Mouse (Mus musculus) liver, postnatal 0 days (tissue): Measurements from ENCODE around the gene 5830473C10Rik. TPM values are rescaled to one million over a fixed set of nuclear protein-coding genes. Genes with fewer than 3 reads are reported as not detected.

Experiments
- ATAC-seq: fragments of 200-750 bp; cut with Nextera tagmentation; 2 replicates; pipeline ENCODE4 v1.8.0; 2017; ENCODE audit warnings: mild to moderate bottlenecking, moderate library complexity
- DNase-seq: peaks from one replicate; pipeline ENCODE4 v3.0.0-alpha.2; 2016
- H3K27ac ChIP-seq: fragments of 300-500 bp; sonication (generic); 2 replicates; pipeline ENCODE4 v1.5.1; 2014; ENCODE audit warnings: antibody characterized with exemption, moderate library complexity, mild to moderate bottlenecking, low read depth
- H3K27me3 ChIP-seq: fragments of 300-500 bp; sonication (generic); 2 replicates; pipeline ENCODE4 v1.6.1; 2014; ENCODE audit warnings: low read length, control low read depth, mixed read lengths; ENCODE audit not compliant: insufficient read depth
- H3K36me3 ChIP-seq: fragments of 300-500 bp; sonication (generic); replicated peaks from 2 replicates; pipeline ENCODE4 v1.6.1; 2014; ENCODE audit warnings: mild to moderate bottlenecking, control low read depth, low read length, moderate library complexity, mixed read lengths; ENCODE audit not compliant: insufficient read depth
- H3K4me1 ChIP-seq: fragments of 300-500 bp; sonication (generic); 2 replicates; pipeline ENCODE4 v1.6.1; 2014; ENCODE audit warnings: antibody characterized with exemption, mild to moderate bottlenecking, control low read depth; ENCODE audit not compliant: insufficient read depth
- H3K4me2 ChIP-seq: fragments of 300-500 bp; sonication (generic); 2 replicates; pipeline ENCODE4 v1.6.1; 2014; ENCODE audit warnings: low read depth, mild to moderate bottlenecking, low read length, moderate library complexity, mixed read lengths
- H3K4me3 ChIP-seq: fragments of 300-500 bp; sonication (generic); 2 replicates; pipeline ENCODE4 v1.5.1; 2014; ENCODE audit warnings: low read depth, low read length
- H3K9ac ChIP-seq: fragments of 300-500 bp; sonication (generic); replicated peaks from 2 replicates; pipeline ENCODE4 v1.6.1; 2014; ENCODE audit warnings: mild to moderate bottlenecking, moderate library complexity
- H3K9me3 ChIP-seq: fragments of 300-500 bp; sonication (generic); 2 replicates; pipeline ENCODE4 v1.6.1; 2016; ENCODE audit warnings: mild to moderate bottlenecking, control low read depth, low read length, mixed read lengths
- CTCF ChIP-seq: sonication (generic); IDR thresholded peaks from 2 replicates; pipeline ENCODE4 v1.5.1; 2016; ENCODE audit warnings: antibody characterized with exemption, low read depth
- EP300 ChIP-seq: IDR thresholded peaks from 2 replicates; pipeline ENCODE4 v1.6.1; 2016; ENCODE audit warnings: antibody characterized with exemption, low read depth, mild to moderate bottlenecking
- WGBS: fragments of 180-500 bp; shearing (Covaris S2); extraction: QIAGEN DNeasy Blood & Tissue Kit; methylation state at CpG from one replicate; pipeline ENCODE4 v1.1.7; 2014; ENCODE audit not compliant: insufficient replicate concordance; 5-methylcytosine and 5-hydroxymethylcytosine counted together
- polyA plus RNA-seq: library from polyadenylated mRNA; unstranded; fragments of >200 nt; fragmentation: Nextera tagmentation; extraction: Ambion mirVana; gene quantifications from 2 replicates; pipeline ENCODE4 v1.2.1, GENCODE M21; 2015

Gene 5830473C10Rik
- polyA plus RNA-seq, 1 experiment from 2014 or later: 9.4 TPM

DNA sequence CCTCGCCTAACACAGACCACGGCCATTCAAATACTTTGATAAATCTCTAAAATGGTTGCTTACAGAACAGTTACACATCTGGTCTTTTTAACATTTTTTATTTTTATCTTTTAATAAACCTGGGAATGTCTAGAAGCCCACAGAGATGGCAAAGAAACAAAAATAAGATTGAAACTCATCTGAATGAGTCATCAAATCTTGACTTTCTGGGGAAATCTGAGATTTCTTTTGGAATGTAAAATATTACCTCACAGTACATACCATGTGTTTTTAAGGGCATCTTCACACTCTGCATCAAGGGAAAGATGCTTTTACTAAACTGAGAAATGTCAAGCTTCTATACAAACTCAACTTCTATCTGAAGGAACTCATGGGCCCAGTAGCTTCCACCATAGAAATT lies 60.4 kb downstream of the 5830473C10Rik start:
- 87% methylated on average over 2 of the region's 2 CpGs for WGBS

GRCm38 (mm10) chr5:90621726-90622125 lies 60.8 kb downstream of the 5830473C10Rik start:
- Histone ChIP-seq H3K4me1 (peaks cover 3% of the 10 kb centered on the region; the same call in 1 of the 2 replicates), H3K36me3 (no peaks in the 10 kb centered on the region), H3K27ac (no peak overlapping the region), H3K4me3 (no peak overlapping the region), H3K27me3 (no peaks in the 10 kb centered on the region), H3K4me2 (no peak overlapping the region), H3K9ac (no peak overlapping the region), H3K9me3 (no peaks in the 10 kb centered on the region)
- ATAC-seq (no peak), DNase-seq (no peak)
- 67% methylated on average over 6 of the region's 6 CpGs for WGBS
- TF ChIP-seq CTCF (no peak), EP300 (no peak)

More for the DNA sequence above, 60.4 kb downstream of the 5830473C10Rik start:
- ATAC-seq (no peak), DNase-seq (no peak)
- Histone ChIP-seq H3K27me3 (no peaks in the 10 kb centered on the region), H3K36me3 (no peaks in the 10 kb centered on the region), H3K9ac (no peak overlapping the region), H3K4me2 (no peak overlapping the region), H3K4me3 (no peak overlapping the region), H3K27ac (no peak overlapping the region), H3K9me3 (no peaks in the 10 kb centered on the region), H3K4me1 (peaks cover 3% of the 10 kb centered on the region; the same call in 1 of the 2 replicates)
- TF ChIP-seq CTCF: no peak
- no peak for TF ChIP-seq EP300

- Histone ChIP-seq H3K4me2 (no peak overlapping the region), H3K9me3 (no peaks in the 10 kb centered on the region), H3K27me3 (no peaks in the 10 kb centered on the region), H3K27ac (no peak overlapping the region), H3K4me1 (peaks cover under 1% of the 10 kb centered on the region; the same call in 1 of the 2 replicates), H3K9ac (no peak overlapping the region), H3K4me3 (no peak overlapping the region), H3K36me3 (no peaks in the 10 kb centered on the region)
- ATAC-seq (no peak), DNase-seq (no peak)
- TF ChIP-seq CTCF (no peak), EP300 (no peak)
- 73% methylated on average over 2 of the region's 2 CpGs for WGBS
Measured at GRCm38 (mm10) chr5:90623209-90623608, 62.3 kb downstream of the 5830473C10Rik start.

DNA sequence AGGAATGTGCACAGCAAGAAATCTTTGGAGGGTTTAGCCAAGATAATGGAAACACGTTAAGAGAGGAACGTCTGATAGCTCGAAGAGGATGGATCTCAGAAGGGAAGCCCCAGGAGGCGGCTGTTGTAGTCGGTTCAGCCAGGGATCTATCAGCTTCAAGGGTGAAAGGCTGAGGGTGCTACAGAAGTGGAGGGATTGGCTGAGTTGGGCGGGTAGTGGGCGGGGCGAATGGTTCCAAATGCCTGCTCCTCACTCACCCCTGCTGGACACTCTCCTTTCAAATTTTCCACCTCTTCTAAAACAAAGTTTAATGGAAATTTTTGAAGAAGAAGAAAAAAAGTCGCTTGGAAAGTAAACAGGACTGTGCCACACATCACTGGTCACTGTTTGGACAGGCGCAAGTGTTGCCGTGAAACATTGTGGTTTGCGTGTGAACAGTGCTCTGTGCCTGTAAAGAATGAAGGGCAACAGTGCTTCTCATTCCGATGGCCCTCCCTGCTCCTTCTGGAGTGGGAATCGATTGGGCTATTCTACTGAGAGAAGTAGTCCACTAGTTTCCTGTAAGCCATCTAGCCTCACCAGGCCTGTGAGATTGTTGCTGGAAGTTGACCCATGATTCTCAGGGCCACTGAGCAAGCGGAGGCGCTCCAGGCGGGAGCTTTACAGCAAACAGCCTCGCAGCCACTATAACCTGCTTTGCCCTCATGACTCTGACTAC lies 64.0 kb downstream of the 5830473C10Rik start:
- Histone ChIP-seq H3K4me2 (no peak overlapping the region), H3K27ac (no peak overlapping the region), H3K36me3 (no peaks in the 10 kb centered on the region), H3K9ac (no peak overlapping the region), H3K4me3 (no peak overlapping the region), H3K9me3 (no peaks in the 10 kb centered on the region), H3K4me1 (no peaks in the 10 kb centered on the region), H3K27me3 (no peaks in the 10 kb centered on the region)
- no peak for TF ChIP-seq EP300
- TF ChIP-seq CTCF: no peak
- ATAC-seq (no peak), DNase-seq (no peak)
- 77% methylated on average over 18 of the region's 18 CpGs for WGBS

- WGBS: 78% methylated on average over 4 of the region's 4 CpGs
- TF ChIP-seq CTCF: no peak
- no peak for TF ChIP-seq EP300
- Histone ChIP-seq H3K36me3 (no peaks in the 10 kb centered on the region), H3K27me3 (no peaks in the 10 kb centered on the region), H3K9me3 (no peaks in the 10 kb centered on the region), H3K9ac (no peak overlapping the region), H3K4me1 (no peaks in the 10 kb centered on the region), H3K4me2 (no peak overlapping the region), H3K27ac (no peak overlapping the region), H3K4me3 (no peak overlapping the region)
- DNase-seq: no peak
- ATAC-seq: no peak
Measured at GRCm38 (mm10) chr5:90627423-90627822, 66.5 kb downstream of the 5830473C10Rik start.

GRCm38 (mm10) chr5:90628011-90628410 lies 67.1 kb downstream of the 5830473C10Rik start:
- Histone ChIP-seq H3K4me2 (no peak overlapping the region), H3K9ac (no peak overlapping the region), H3K4me1 (no peaks in the 10 kb centered on the region), H3K4me3 (no peak overlapping the region), H3K36me3 (no peaks in the 10 kb centered on the region), H3K9me3 (no peaks in the 10 kb centered on the region), H3K27ac (no peak overlapping the region), H3K27me3 (no peaks in the 10 kb centered on the region)
- no peak for DNase-seq
- no peak for ATAC-seq
- TF ChIP-seq CTCF: no peak
- TF ChIP-seq EP300: no peak
- 62% methylated on average over 3 of the region's 3 CpGs for WGBS
